Mouse (Mus musculus): ENCODE measurements around the gene Kdm1a. TPM values are rescaled to one million over a fixed set of nuclear protein-coding genes. Genes with fewer than 3 reads are reported as not detected.

The Kdm1a gene
- polyA plus RNA-seq, 1 experiment: 0.90 TPM

DNA sequence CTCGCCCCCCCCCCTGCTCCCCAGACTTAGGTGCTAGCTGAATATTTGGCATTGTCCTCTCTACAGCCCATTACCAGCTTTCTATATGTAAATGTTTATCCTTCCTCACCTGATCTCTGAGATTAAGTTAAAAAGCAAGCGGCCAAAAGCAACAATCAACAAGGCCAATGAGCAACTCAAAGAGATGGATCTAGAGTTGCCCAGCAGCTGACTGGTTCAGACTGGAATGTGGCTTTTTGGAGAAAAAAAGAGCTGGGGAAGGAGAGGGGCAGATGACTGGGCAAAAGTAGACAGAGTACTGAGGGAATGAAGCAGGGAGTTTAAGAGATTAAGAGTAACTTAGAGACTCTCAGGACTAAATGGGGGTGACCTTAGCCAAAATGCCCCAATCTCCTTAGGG is 8.5 kb downstream of the Kdm1a start:
- H3K27me3 ChIP-seq (ENCODE audit: control insufficient read depth): no peaks in the 10 kb centered on the region
- no peak overlapping the region for H3K4me3 ChIP-seq (replicated peaks)
- H3K36me3 ChIP-seq (ENCODE audit: control insufficient read depth): peaks cover 26% of the 10 kb centered on the region
- TF ChIP-seq TAL1 (IDR thresholded peaks at IDR 0.05; ENCODE audit: low read length) (no peak), GATA1 (IDR thresholded peaks at IDR 0.05; ENCODE audit: low read length) (no peak)
- H3K4me1 ChIP-seq (ENCODE audit: control insufficient read depth): peaks cover 25% of the 10 kb centered on the region
- H3K9me3 ChIP-seq (ENCODE audit: control insufficient read depth, low read length): no peaks in the 10 kb centered on the region

DNA sequence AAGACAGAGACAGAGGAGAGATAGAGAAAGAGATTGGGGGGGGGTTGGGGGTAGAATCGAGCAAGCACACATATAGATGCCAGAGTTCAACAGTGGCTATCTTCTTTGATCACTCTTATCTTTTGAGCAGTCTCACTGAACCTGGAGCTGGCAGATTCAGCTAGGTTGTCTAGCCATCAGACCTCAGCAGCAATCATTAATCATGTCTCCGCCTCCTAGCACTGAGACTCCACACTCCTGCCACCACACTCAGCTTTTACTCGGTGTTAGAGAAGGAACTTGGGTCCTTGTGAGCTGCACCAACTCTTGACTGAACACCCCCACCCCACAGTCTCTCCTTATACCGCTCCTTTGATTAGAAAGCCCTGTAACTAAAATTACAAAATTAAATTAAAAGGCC is 10.4 kb downstream of the Kdm1a start:
- H3K36me3 ChIP-seq (ENCODE audit: control insufficient read depth): peaks cover 29% of the 10 kb centered on the region
- TF ChIP-seq GATA1 (IDR thresholded peaks at IDR 0.05; ENCODE audit: low read length): no peak
- no peak for TF ChIP-seq TAL1 (IDR thresholded peaks at IDR 0.05; ENCODE audit: low read length)
- H3K9me3 ChIP-seq (ENCODE audit: control insufficient read depth, low read length): no peaks in the 10 kb centered on the region
- no peak overlapping the region for H3K4me3 ChIP-seq (replicated peaks)
- no peaks in the 10 kb centered on the region for H3K27me3 ChIP-seq (ENCODE audit: control insufficient read depth)
- peaks cover 30% of the 10 kb centered on the region for H3K4me1 ChIP-seq (ENCODE audit: control insufficient read depth)

DNA sequence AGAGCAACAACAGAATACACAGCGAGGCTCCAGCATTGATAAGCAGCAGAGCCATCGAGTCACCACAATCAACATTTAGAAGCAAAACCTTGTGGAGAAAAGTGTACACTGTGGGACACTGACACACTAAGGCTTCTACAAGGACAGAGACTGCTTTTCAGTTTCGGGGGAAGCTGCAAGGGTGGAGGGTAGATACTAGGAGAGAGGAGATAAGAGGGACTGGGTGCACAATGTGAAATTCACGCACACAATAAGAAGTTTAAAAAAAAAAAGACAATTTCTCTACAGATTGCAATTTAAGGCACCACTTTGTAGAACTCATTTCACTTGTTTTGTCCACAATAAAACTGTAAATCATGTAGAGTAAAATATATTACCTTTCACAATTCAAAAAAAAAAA is 14.5 kb downstream of the Kdm1a start:
- peaks cover 30% of the 10 kb centered on the region for H3K4me1 ChIP-seq (ENCODE audit: control insufficient read depth)
- TF ChIP-seq TAL1 (IDR thresholded peaks at IDR 0.05; ENCODE audit: low read length): no peak
- no peak for TF ChIP-seq GATA1 (IDR thresholded peaks at IDR 0.05; ENCODE audit: low read length)
- H3K36me3 ChIP-seq (ENCODE audit: control insufficient read depth): peaks cover 29% of the 10 kb centered on the region
- H3K9me3 ChIP-seq (ENCODE audit: control insufficient read depth, low read length): no peaks in the 10 kb centered on the region
- H3K4me3 ChIP-seq (replicated peaks): peak overlapping the region; percentile 1
- H3K27me3 ChIP-seq (ENCODE audit: control insufficient read depth): no peaks in the 10 kb centered on the region

- H3K4me1 ChIP-seq (ENCODE audit: control insufficient read depth): peaks cover 26% of the 10 kb centered on the region
- no peaks in the 10 kb centered on the region for H3K9me3 ChIP-seq (ENCODE audit: control insufficient read depth, low read length)
- peaks cover 26% of the 10 kb centered on the region for H3K36me3 ChIP-seq (ENCODE audit: control insufficient read depth)
- no peak for TF ChIP-seq TAL1 (IDR thresholded peaks at IDR 0.05; ENCODE audit: low read length)
- no peak for TF ChIP-seq GATA1 (IDR thresholded peaks at IDR 0.05; ENCODE audit: low read length)
- no peak overlapping the region for H3K4me3 ChIP-seq (replicated peaks)
- no peaks in the 10 kb centered on the region for H3K27me3 ChIP-seq (ENCODE audit: control insufficient read depth)
Measured at GRCm38 (mm10) chr4:136587221-136587827, 15.2 kb downstream of the Kdm1a start.

DNA sequence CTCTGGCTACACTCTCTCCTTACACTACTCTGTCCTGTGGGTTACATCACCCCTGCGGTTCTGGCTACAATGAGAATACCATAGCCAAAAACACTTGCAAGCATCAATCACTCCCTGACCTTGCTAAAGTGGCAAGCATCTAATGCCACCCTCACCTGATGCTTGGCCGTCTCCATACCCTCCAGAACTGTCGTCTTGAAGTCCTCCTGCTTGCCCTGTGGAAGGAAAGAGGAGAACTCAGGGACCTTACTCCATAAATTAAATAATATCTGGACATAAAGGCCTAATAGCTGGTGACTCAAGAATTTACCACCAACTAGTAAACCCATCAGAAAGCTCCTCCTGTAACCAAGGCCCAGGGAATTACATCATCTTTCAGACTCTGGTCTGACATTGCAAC is 20.6 kb downstream of the Kdm1a start:
- TF ChIP-seq GATA1 (IDR thresholded peaks at IDR 0.05; ENCODE audit: low read length): no peak
- TF ChIP-seq TAL1 (IDR thresholded peaks at IDR 0.05; ENCODE audit: low read length): no peak

GRCm38 (mm10) chr4:136569998-136570397 is 32.5 kb downstream of the Kdm1a start:
- Histone ChIP-seq H3K4me1 (ENCODE audit: control insufficient read depth) (no peaks in the 10 kb centered on the region), H3K4me3 (replicated peaks) (no peak overlapping the region), H3K36me3 (ENCODE audit: control insufficient read depth) (peaks cover 66% of the 10 kb centered on the region), H3K9me3 (ENCODE audit: control insufficient read depth, low read length) (no peaks in the 10 kb centered on the region), H3K27me3 (ENCODE audit: control insufficient read depth) (no peaks in the 10 kb centered on the region)
- TF ChIP-seq TAL1 (IDR thresholded peaks at IDR 0.05; ENCODE audit: low read length): no peak
- no peak for TF ChIP-seq GATA1 (IDR thresholded peaks at IDR 0.05; ENCODE audit: low read length)

More for the DNA sequence above, 20.6 kb downstream of the Kdm1a start:
- Histone ChIP-seq H3K36me3 (ENCODE audit: control insufficient read depth) (peaks cover 9% of the 10 kb centered on the region), H3K9me3 (ENCODE audit: control insufficient read depth, low read length) (no peaks in the 10 kb centered on the region), H3K4me3 (replicated peaks) (no peak overlapping the region), H3K4me1 (ENCODE audit: control insufficient read depth) (peaks cover 6% of the 10 kb centered on the region), H3K27me3 (ENCODE audit: control insufficient read depth) (no peaks in the 10 kb centered on the region)

DNA sequence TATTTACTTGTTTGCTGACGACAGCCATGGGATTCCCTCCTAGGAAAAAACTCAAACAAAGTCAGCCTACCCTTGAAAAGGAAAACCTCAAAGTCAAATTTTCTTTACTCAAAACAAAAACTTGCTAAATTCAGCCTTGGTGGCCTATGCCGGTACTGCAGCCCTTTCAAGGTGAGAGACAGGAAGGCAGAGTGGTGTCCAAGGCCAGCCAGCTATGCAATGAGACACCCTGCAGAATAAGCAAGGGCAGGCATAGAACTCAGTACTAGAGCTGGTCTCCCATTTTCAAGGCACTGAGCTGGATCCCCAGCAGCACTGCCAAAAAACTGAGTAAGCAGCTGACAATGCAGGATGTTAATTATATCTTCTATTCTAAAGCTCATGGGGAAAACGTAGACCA is 33.9 kb downstream of the Kdm1a start:
- Histone ChIP-seq H3K27me3 (ENCODE audit: control insufficient read depth) (no peaks in the 10 kb centered on the region), H3K4me1 (ENCODE audit: control insufficient read depth) (no peaks in the 10 kb centered on the region), H3K9me3 (ENCODE audit: control insufficient read depth, low read length) (no peaks in the 10 kb centered on the region), H3K36me3 (ENCODE audit: control insufficient read depth) (peaks cover 76% of the 10 kb centered on the region), H3K4me3 (replicated peaks) (no peak overlapping the region)
- TF ChIP-seq TAL1 (IDR thresholded peaks at IDR 0.05; ENCODE audit: low read length) (no peak), GATA1 (IDR thresholded peaks at IDR 0.05; ENCODE audit: low read length) (no peak)

GRCm38 (mm10) chr4:136562755-136563154 is 39.8 kb downstream of the Kdm1a start:
- no peak for TF ChIP-seq TAL1 (IDR thresholded peaks at IDR 0.05; ENCODE audit: low read length)
- no peak for TF ChIP-seq GATA1 (IDR thresholded peaks at IDR 0.05; ENCODE audit: low read length)
- H3K4me3 ChIP-seq (replicated peaks): no peak overlapping the region
- H3K36me3 ChIP-seq (ENCODE audit: control insufficient read depth): peaks cover 87% of the 10 kb centered on the region

DNA sequence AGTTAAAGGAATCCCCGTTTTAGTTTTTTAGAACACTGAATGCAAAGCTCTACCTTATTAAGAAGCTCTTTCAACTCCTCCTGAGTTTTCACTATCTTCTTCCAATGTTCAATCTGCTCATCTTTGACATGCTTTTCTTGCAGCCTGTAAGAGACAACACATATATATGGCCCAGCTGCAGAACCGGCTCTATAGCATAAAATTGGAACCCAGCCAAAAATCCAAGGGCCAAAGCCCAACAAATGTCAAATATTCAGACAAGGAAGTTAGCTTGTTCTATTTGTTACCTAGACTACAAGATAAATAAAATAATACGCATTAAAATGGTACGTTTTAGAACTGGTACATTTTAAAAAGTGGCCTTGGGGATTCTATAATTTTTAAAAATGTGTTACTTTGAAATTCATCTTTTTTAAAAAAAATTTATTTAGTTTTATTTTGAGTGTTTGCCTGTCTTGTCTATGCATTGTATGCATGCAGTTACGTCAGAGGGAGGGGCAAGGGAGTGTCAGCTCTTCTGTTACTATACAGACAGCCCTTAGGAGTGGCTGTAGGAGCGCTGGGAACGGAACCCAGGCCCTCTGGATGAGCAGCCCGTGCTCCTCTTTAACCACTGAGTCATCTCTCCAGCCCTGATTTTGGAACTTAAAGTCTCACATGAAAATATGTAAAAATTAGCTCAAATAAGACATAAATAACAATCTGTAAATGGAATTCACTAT is 42.1 kb downstream of the Kdm1a start:
- no peaks in the 10 kb centered on the region for H3K9me3 ChIP-seq (ENCODE audit: control insufficient read depth, low read length)
- H3K4me3 ChIP-seq (replicated peaks): no peak overlapping the region
- no peaks in the 10 kb centered on the region for H3K4me1 ChIP-seq (ENCODE audit: control insufficient read depth)
- H3K36me3 ChIP-seq (ENCODE audit: control insufficient read depth): peaks cover 90% of the 10 kb centered on the region
- TF ChIP-seq TAL1 (IDR thresholded peaks at IDR 0.05; ENCODE audit: low read length): no peak
- TF ChIP-seq GATA1 (IDR thresholded peaks at IDR 0.05; ENCODE audit: low read length): no peak
- H3K27me3 ChIP-seq (ENCODE audit: control insufficient read depth): no peaks in the 10 kb centered on the region

More at GRCm38 (mm10) chr4:136562755-136563154, 39.8 kb downstream of the Kdm1a start:
- Histone ChIP-seq H3K4me1 (ENCODE audit: control insufficient read depth) (no peaks in the 10 kb centered on the region), H3K27me3 (ENCODE audit: control insufficient read depth) (no peaks in the 10 kb centered on the region), H3K9me3 (ENCODE audit: control insufficient read depth, low read length) (no peaks in the 10 kb centered on the region)
